Mouse (Mus musculus) heart, embryonic 13.5 days (tissue): ENCODE measurements around the gene Sh2b1. TPM values are rescaled to one million over a fixed set of nuclear protein-coding genes. Genes with fewer than 3 reads are reported as not detected.
A peak's percentile ranks its signal among the peaks of the same experiment; 100 is the strongest.

Experiments
- ATAC-seq: fragments of 200-750 bp; cut with Nextera tagmentation; 2 replicates; pipeline ENCODE4 v1.8.0; 2017; ENCODE audit warnings: moderate TSS enrichment; ENCODE audit not compliant: insufficient number of reproducible peaks, low FRiP score, low TSS enrichment; ENCODE audit errors: extremely low read depth
- H3K27ac ChIP-seq: fragments of 300-500 bp; sonication (generic); replicated peaks from 2 replicates; pipeline ENCODE4 v1.5.1; 2015; ENCODE audit warnings: moderate library complexity, mild to moderate bottlenecking, inconsistent platforms
- H3K27me3 ChIP-seq: fragments of 300-500 bp; sonication (generic); replicated peaks from 2 replicates; pipeline ENCODE4 v1.6.1; 2015; ENCODE audit warnings: mild to moderate bottlenecking, inconsistent platforms
- H3K36me3 ChIP-seq: fragments of 300-500 bp; sonication (generic); 2 replicates; pipeline ENCODE4 v1.6.1; 2015; ENCODE audit warnings: mild to moderate bottlenecking, inconsistent platforms
- H3K4me1 ChIP-seq: fragments of 300-500 bp; sonication (generic); 2 replicates; pipeline ENCODE4 v1.6.1; 2015; ENCODE audit warnings: inconsistent platforms
- H3K4me2 ChIP-seq: fragments of 300-500 bp; sonication (generic); 2 replicates; pipeline ENCODE4 v1.6.1; 2015; ENCODE audit warnings: inconsistent platforms, mild to moderate bottlenecking, moderate library complexity
- H3K4me3 ChIP-seq: fragments of 300-500 bp; sonication (generic); 2 replicates; pipeline ENCODE4 v1.5.1; 2015; ENCODE audit warnings: moderate library complexity, mild to moderate bottlenecking, inconsistent platforms
- H3K9ac ChIP-seq: fragments of 300-500 bp; sonication (generic); 2 replicates; pipeline ENCODE4 v1.6.1; 2015; ENCODE audit warnings: inconsistent platforms, mild to moderate bottlenecking, moderate library complexity
- H3K9me3 ChIP-seq: fragments of 300-500 bp; sonication (generic); 2 replicates; pipeline ENCODE4 v1.6.1; 2016; ENCODE audit warnings: inconsistent platforms
- WGBS: fragments of 180-500 bp; shearing (Covaris S2); methylation state at CpG from one replicate; pipeline ENCODE4 v1.1.7; 2015; ENCODE audit warnings: mixed read lengths; 5-methylcytosine and 5-hydroxymethylcytosine counted together
- polyA plus RNA-seq: library from polyadenylated mRNA; unstranded; fragments of >200 nt; fragmentation: Nextera tagmentation; extraction: Ambion mirVana; gene quantifications from 2 replicates; pipeline ENCODE4 v1.2.1, GENCODE M21; 2015

The Sh2b1 gene
- polyA plus RNA-seq, 1 experiment from 2014 or later = 40.7 TPM

DNA sequence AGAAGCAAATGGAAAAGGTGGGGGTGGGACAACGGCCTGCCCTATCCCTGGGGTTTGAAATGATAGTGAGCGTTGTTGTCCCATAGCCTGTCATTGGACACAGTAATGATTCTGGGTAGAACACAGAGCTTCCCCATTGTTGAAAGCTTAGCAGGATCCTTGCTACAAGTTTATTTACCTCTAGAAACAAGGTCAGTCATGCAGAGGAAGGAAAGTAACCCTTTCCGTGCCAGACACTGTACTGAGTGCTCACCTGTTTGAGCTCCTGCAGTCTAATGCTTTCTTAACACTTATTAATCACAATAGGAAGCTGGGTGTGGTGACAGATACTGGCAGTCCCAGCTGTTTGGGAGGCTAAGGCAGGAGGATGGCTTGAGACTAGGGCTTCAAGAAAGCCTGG lies 39.4 kb downstream of the Sh2b1 start:
- H3K4me3 ChIP-seq = no peak overlapping the region
- no peaks in the 10 kb centered on the region for H3K4me1 ChIP-seq
- H3K27me3 ChIP-seq = no peaks in the 10 kb centered on the region
- peaks cover 62% of the 10 kb centered on the region for H3K36me3 ChIP-seq
- WGBS = 78% methylated on average over 3 of the region's 3 CpGs
- no peak overlapping the region for H3K27ac ChIP-seq
- no peak overlapping the region for H3K9ac ChIP-seq
- no peaks in the 10 kb centered on the region for H3K9me3 ChIP-seq
- no peak for ATAC-seq
- H3K4me2 ChIP-seq = no peak overlapping the region

DNA sequence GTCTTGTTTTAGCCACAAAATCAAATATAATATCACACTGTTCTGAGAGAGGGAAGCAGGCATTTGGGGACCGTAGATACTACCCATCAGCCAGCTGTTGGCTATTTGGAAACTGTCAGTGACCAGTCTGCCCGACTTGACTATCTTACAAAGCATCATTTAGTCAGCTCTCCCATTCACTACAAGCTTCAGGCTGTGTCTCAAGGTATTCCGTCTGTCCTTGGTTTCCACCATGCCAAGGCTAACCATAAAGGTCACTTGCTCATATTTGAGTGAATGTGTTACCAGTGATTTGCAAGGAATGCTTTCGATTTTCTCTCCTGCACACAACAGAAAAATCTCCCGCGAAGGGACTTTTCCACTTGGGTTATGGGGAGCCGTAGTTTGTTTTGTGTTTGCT lies 40.5 kb downstream of the Sh2b1 start:
- Histone ChIP-seq H3K4me1 (peaks cover 6% of the 10 kb centered on the region), H3K9me3 (no peaks in the 10 kb centered on the region), H3K4me3 (no peak overlapping the region), H3K27me3 (no peaks in the 10 kb centered on the region), H3K4me2 (no peak overlapping the region), H3K9ac (no peak overlapping the region), H3K36me3 (peaks cover 51% of the 10 kb centered on the region), H3K27ac (no peak overlapping the region)
- 79% methylated on average over 7 of the region's 7 CpGs for WGBS
- no peak for ATAC-seq

DNA sequence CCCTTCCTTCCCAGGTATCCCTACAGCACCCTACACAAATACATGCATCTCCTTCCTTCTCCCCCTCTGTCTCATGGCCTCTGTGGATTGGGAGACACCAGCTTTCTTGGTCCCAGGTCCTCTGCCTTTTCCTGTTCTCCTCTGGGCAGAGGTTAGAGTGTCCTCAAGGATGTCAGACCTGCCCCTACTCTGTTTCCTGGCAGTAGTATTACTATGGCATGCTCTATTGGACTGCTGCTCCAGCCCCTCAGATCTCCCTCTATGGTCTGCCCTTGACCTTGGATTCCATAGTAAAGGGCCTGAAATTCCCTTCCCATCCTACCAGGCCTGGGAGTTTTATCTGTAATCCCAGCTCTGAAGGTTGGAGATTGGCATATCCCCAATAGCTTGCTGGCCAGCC lies 45.1 kb downstream of the Sh2b1 start:
- H3K9me3 ChIP-seq = no peaks in the 10 kb centered on the region
- H3K4me2 ChIP-seq = peak overlapping the region; percentile 72; the same call in 1 of the 2 replicates
- no peaks in the 10 kb centered on the region for H3K27me3 ChIP-seq
- no peak overlapping the region for H3K27ac ChIP-seq
- peaks cover 33% of the 10 kb centered on the region for H3K36me3 ChIP-seq
- H3K4me1 ChIP-seq = peaks cover 18% of the 10 kb centered on the region
- H3K4me3 ChIP-seq = no peak overlapping the region
- no peak overlapping the region; the same call in 1 of the 2 replicates for H3K9ac ChIP-seq
- no peak for ATAC-seq

DNA sequence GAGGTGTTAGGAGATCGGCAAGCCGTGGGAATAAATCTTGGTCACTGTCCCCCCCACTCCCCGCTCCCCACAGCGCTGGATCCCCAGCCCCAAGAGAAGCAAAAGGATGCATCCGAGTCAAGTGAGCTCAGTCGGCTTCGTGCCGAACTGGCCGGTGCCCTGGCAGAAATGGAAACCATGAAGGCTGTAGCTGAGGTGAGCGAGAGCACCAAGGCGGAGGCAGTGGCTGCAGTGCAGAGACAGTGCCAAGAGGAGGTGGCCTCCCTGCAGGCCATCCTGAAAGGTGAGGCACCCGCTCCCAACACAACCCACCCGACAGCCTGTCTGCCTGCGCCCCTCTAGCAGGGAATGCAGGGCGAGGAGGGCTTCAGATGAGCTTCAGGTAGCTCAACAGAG lies 45.7 kb downstream of the Sh2b1 start:
- Histone ChIP-seq H3K4me3 (peak overlapping the region; percentile 75), H3K4me1 (peaks cover 18% of the 10 kb centered on the region), H3K9me3 (no peaks in the 10 kb centered on the region), H3K9ac (peak overlapping the region; percentile 88), H3K4me2 (peak overlapping the region; percentile 72), H3K36me3 (peaks cover 28% of the 10 kb centered on the region), H3K27me3 (no peaks in the 10 kb centered on the region), H3K27ac (0 out of 2 replicates have a peak overlapping the region, but pooled peaks have one; percentile 20)
- ATAC-seq = 0 out of 2 replicates have a peak, but pooled peaks have one; percentile 14
- WGBS = 23% methylated on average over 15 of the region's 15 CpGs

DNA sequence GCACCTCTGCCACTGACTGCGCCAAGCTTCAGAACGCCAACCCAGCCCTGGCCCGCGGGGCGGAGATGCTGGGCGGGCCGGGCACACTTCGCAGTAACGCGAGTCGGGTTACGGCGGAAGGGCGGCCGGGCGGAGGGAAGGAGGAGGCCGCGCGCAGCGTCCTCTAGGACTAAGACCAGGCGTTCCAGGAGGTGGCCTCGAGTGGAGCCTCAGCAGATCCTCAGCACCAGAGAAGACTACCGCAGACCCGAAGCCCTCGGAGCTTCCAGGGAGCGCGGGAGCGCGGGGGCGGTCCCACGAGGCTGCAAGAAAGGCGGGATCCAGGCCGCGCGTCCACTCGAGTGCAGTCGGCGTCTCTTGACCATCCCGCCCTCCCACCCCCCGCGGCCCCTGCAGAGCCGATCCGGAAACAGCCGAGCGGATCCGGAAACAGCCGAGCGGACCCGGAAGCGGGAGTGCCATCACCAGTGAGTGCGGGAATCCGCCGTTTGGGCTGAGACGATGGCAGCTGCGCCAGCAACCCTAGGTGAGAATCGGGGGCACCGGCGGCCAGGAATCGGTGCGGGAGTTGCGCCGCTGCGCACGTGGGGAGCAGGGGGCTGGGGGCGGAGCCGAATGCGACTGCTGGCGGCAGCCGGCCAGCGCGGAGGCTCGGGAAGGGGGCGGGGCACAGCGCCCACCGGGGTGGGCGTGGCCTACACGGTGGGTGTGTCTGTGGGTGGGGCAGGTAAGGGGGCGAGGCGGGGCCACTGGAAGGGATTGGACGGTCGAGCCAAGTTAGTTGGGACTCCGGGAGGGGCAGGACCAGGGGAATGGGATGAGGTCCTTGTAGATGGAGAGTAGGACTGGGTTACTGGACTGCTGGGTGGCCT lies 46.4 kb downstream of the Sh2b1 start, which contains the start of gene Rabep2:
TSS of gene Rabep2 (plus strand) at position 129 of the 872 bp plus-strand sequence.
- peak; percentile 89 for ATAC-seq
- under 1% methylated on average over 81 of the region's 82 CpGs for WGBS
- no peaks in the 10 kb centered on the region for H3K9me3 ChIP-seq

DNA sequence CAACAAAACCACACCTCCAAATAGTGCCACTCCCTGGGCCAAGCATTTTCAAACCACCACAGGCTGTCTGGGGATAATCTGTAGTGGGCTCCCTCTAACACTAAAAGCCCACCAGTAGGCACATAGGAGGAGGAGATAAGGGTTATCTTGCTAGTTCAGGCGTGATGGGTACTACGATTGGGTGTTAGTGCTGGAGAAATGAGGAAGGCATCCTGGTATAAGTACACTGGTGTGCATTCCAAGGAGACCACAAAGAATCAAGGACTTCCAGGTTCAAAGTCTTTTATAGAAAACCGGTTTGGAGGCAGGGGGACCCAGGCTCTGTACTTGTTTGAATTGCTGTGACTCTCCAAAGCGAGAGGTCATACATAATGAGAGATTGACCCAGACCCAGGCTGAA lies 47.1 kb downstream of the Sh2b1 start:
- WGBS = 8% methylated on average over 4 of the region's 4 CpGs

More for the DNA sequence above, 46.4 kb downstream of the Sh2b1 start, which contains the start of gene Rabep2:
- Histone ChIP-seq H3K27me3 (no peaks in the 10 kb centered on the region), H3K9ac (peak within 1 kb of the TSS; percentile 88), H3K4me2 (peak within 1 kb of the TSS; percentile 72), H3K36me3 (peaks cover 21% of the 10 kb centered on the region), H3K4me3 (peak within 1 kb of the TSS; percentile 75), H3K27ac (peak within 1 kb of the TSS; percentile 91), H3K4me1 (peaks cover 18% of the 10 kb centered on the region)

DNA sequence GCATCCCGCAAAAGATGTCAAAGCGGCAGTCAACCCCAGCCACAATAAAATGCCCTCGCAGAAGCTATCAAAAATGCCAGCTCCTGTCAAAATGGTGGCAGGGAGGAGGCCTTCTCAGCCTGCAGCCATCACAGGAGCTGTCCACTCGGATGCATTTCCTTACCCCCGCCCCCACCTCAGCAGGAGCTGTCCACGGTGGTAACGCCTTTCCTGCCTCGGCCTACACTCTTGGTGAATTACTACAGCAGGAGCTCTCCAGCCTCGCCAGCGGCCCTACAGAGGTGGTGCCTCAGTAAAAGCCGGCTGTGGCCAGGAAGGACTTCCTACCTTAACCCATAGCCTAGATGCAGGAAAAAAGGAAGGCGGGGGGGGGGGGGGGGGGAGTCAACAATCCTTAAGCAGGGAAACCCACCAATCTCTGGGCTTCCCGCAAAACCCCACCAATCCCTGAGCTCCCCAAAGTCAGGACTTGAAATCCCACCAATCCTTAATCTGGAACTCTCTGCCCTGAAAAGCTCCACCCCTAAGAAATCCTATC lies 47.8 kb downstream of the Sh2b1 start:
- no peak overlapping the region for H3K4me2 ChIP-seq
- H3K36me3 ChIP-seq = peaks cover 13% of the 10 kb centered on the region
- ATAC-seq = no peak
- no peak overlapping the region for H3K4me3 ChIP-seq
- no peak overlapping the region for H3K27ac ChIP-seq
- WGBS = 35% methylated on average over 12 of the region's 13 CpGs
- H3K4me1 ChIP-seq = peaks cover 18% of the 10 kb centered on the region
- H3K9me3 ChIP-seq = no peaks in the 10 kb centered on the region
- no peaks in the 10 kb centered on the region for H3K27me3 ChIP-seq
- no peak overlapping the region for H3K9ac ChIP-seq

More for the DNA sequence above, 47.1 kb downstream of the Sh2b1 start:
- Histone ChIP-seq H3K36me3 (peaks cover 16% of the 10 kb centered on the region), H3K27ac (peak overlapping the region; percentile 91), H3K4me2 (peak overlapping the region; percentile 72), H3K27me3 (no peaks in the 10 kb centered on the region), H3K4me3 (peak overlapping the region; percentile 75), H3K4me1 (peaks cover 18% of the 10 kb centered on the region), H3K9ac (peak overlapping the region; percentile 88), H3K9me3 (no peaks in the 10 kb centered on the region)
- no peak for ATAC-seq

DNA sequence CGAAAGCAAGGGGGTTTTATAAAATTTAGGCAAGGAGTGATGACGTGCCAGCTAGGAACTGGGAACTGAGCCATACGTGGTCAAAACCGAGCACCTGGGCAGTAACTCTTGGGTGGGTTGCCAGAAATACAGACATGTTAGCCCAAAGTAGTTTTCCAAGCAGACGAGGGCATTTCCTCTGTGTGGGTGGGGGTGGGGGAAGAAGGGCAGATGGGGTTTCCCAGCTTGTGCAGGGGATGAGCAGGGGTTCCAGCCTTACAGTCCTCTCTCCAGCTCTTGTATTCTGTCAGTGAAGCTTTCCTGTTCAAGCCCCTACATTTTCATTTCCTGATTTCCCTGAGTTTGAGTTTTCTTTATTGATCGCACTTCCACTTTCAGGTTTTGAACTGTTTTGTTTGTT lies 51.1 kb downstream of the Sh2b1 start:
- H3K27ac ChIP-seq = no peak overlapping the region
- H3K9ac ChIP-seq = no peak overlapping the region
- H3K4me3 ChIP-seq = no peak overlapping the region
- peaks cover 8% of the 10 kb centered on the region for H3K4me1 ChIP-seq
- H3K27me3 ChIP-seq = no peaks in the 10 kb centered on the region
- WGBS = 61% methylated on average over 6 of the region's 6 CpGs
- no peaks in the 10 kb centered on the region for H3K9me3 ChIP-seq
- H3K36me3 ChIP-seq = no peaks in the 10 kb centered on the region
- ATAC-seq = no peak
- H3K4me2 ChIP-seq = no peak overlapping the region

DNA sequence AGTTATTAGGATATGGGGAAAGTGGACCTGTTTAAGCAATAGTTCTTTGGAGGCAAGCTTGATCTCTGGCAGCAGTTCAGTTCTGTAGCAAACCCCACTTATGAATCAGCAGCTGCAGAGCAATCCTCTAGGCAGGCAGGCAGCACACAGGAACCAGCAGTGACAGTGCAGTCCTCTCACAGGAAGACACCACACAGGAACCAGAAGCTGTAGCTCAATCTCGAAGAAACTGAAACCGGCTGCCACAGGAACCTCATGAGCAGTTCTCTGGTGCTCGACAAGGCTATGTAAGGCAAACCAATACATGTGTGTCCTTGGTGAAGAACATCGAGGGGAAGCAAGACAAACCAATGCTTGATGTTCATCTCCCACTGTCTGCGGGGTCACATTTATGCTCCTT lies 53.5 kb downstream of the Sh2b1 start:
- Histone ChIP-seq H3K4me1 (no peaks in the 10 kb centered on the region), H3K9me3 (no peaks in the 10 kb centered on the region), H3K9ac (no peak overlapping the region), H3K27me3 (no peaks in the 10 kb centered on the region), H3K4me3 (no peak overlapping the region), H3K36me3 (no peaks in the 10 kb centered on the region), H3K4me2 (no peak overlapping the region), H3K27ac (no peak overlapping the region)
- no peak for ATAC-seq
- WGBS = 81% methylated on average over 5 of the region's 5 CpGs

DNA sequence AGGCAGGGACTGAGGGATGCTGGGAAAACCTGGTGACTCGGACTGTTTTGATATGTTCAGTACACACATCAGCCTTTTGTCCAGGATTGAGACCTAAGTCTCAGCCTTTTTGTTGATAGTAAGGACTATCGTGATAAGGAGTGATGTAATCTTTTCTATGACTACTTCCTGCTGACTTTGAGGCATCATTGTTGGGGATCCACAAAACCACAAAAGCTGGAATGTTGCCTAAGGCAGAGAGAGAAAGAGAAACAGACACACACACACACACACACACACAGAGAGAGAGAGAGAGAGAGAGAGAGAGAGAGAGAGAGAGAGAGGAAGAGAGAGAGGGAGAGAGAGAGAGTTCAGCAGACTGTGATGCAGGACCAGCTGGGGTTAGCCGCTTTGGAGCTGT lies 56.7 kb downstream of the Sh2b1 start:
- ATAC-seq = no peak
- Histone ChIP-seq H3K4me3 (no peak overlapping the region), H3K9ac (no peak overlapping the region), H3K36me3 (no peaks in the 10 kb centered on the region), H3K27me3 (0 out of 2 replicates have a peak, but pooled peaks cover 6% of the 10 kb centered on the region), H3K4me1 (no peaks in the 10 kb centered on the region), H3K27ac (no peak overlapping the region), H3K9me3 (no peaks in the 10 kb centered on the region), H3K4me2 (no peak overlapping the region)
- 55% methylated on average over 3 of the region's 3 CpGs for WGBS

DNA sequence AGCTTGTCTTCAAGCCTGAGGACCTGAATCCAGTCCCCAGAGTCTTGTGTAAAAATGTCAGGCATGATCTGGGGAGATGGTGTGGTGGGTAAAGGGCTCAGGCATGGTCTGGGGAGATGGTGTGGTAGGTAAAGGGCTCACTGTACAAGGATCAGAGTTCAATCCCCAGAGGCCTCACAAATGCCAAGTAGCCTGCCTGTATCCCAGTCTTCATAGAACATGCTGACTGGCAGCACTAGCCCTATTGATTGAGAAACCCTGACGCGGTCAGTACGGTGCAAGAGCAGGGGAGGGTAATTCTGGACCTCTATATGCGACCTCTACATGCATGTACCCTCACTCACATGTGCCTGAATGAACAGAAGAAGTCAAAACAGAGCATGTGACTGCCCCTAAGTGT lies 57.6 kb downstream of the Sh2b1 start:
- 0 out of 2 replicates have a peak, but pooled peaks cover 6% of the 10 kb centered on the region for H3K27me3 ChIP-seq
- no peak for ATAC-seq
- 80% methylated on average over 4 of the region's 4 CpGs for WGBS
- no peaks in the 10 kb centered on the region for H3K9me3 ChIP-seq
- H3K4me3 ChIP-seq = no peak overlapping the region
- no peak overlapping the region for H3K27ac ChIP-seq
- no peak overlapping the region for H3K9ac ChIP-seq
- no peaks in the 10 kb centered on the region for H3K4me1 ChIP-seq
- no peaks in the 10 kb centered on the region for H3K36me3 ChIP-seq
- no peak overlapping the region for H3K4me2 ChIP-seq
